Mouse (Mus musculus): ENCODE measurements around the gene Nfasc.
A peak's percentile ranks its signal among the peaks of the same experiment; 100 is the strongest.

DNA sequence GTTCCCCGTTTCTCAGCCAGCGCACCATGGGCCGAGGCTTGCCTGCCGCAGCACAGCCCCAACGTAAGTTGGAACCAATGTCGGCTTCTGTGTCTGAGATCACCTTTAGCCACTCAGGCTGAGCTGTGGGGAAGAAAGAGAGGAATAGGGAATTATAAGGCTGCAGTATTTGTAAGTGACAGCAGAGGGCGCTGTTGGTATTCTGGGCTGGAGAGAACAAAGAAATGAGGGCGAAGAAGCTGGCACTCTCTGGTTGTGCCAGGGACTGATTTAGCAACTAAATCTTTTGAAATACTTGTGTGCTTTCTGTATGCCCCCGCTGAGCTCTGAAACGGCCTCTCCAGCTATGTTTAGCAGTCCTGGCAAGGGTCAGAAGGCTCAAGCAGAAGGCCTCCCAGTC lies 215.8 kb downstream of the Nfasc start:
- TF ChIP-seq POLR2A (IDR thresholded peaks at IDR 0.05; ENCODE audit: low read depth, low read length) (no peak), CTCF (IDR thresholded peaks at IDR 0.05; ENCODE audit: extremely low read depth, insufficient read depth, insufficient read length, insufficient replicate concordance) (peak; percentile 56; the same call in 1 of the 2 replicates)
